Mouse (Mus musculus) heart, postnatal 25 days (tissue): ENCODE data around the gene Ms4a7. TPM values are rescaled to one million over a fixed set of nuclear protein-coding genes. Genes with fewer than 3 reads are reported as not detected.
"Not testable (repeated sequence)": the region's sequence is repeated elsewhere in the genome, so short reads cannot be mapped to it uniquely, and the experiment has no call there.

ENCODE experiments used
- DNase-seq: peaks from one replicate; pipeline ENCODE4 v3.0.0; 2022; ENCODE audit warnings: low spot score
- intact Hi-C: fragments of 180-260 bp; cut with DNase I; formaldehyde crosslinking; loops from one replicate; pipeline ENCODE4 v1.15.1; 2025
- total RNA-seq, 2 experiments: library from RNA; stranded (reverse); gene quantifications; 2 replicates each; pipeline ENCODE4 v1.2.3; 2021

Ms4a7 gene
- 1 to 10 TPM in 1 of 2 experiments, under 1 TPM in 1; 0.73 to 2.2 TPM for total RNA-seq

- DNase-seq = no peak
Observed at GRCm38 (mm10) chr19:11335932-11336331, at the start of gene Ms4a7. Gene Ms4a7 (minus strand): TSS chr19:11336146.

DNA sequence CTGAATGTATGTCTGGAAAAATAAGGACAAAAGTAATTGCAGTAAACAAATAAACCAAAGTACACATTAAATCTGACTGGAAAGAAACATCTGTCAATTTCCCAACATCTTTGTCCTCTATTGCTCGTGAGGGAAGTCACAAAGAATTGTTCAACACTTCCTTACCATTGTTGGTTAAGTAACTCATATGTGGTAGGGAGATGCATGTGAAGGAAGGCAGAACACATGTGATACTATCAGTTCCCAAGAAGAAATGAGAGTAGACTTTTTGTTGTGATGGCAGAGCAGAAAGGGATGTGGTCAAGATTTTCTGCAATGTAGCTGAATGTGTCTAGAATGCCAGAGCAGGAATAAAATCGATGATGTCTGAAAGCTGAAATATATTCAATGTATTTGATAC, 40.5 kb upstream of the Ms4a7 start:
- intact Hi-C loops = no loop called here
- no peak for DNase-seq

More at GRCm38 (mm10) chr19:11335932-11336331, at the start of gene Ms4a7:
- intact Hi-C loops = no loop called here

DNA sequence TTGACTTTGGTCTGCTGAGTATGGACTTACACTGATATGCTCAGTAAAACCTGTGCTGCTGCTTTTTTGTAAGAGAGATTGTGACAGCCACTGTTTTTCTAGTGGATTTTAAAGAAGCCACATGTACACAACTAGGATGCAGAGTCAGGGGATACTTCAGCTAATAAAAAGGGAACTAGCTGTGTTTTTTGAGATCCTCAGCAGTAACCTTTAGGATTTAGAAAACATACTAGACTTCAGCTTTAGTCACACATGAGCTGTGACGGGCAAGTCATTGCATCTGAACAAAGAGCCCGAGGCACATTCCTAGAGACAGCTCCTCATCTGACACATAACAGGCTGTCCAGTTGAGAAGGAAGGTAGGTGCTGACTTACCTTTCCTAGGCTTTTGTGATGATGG, 39.3 kb upstream of the Ms4a7 start, which contains the start of gene Ms4a4a:
Gene Ms4a4a (plus strand): TSS at position 251 of the 400 bp plus-strand sequence.
- intact Hi-C loops = no loop called here
- no peak for DNase-seq

DNA sequence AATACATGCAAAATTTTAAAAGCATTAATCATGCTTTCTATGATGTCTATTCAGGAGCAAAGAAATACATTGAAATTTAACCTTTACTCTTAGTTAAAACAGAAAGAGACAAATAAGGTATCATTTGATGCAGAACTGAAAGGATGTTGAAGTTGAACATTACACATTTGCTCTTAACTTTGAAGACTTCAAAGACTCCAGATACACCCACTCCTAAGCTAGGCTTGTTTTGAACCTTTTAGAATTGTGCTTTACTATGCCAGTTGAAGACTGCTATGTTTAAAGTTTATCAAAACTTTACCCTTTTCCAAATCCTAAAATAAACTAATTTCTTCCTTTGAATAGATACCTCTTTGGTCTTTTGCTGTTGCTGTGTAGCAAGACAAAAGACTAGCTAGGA, 35.2 kb upstream of the Ms4a7 start:
- DNase-seq = no peak
- intact Hi-C loops = no loop called here

DNA sequence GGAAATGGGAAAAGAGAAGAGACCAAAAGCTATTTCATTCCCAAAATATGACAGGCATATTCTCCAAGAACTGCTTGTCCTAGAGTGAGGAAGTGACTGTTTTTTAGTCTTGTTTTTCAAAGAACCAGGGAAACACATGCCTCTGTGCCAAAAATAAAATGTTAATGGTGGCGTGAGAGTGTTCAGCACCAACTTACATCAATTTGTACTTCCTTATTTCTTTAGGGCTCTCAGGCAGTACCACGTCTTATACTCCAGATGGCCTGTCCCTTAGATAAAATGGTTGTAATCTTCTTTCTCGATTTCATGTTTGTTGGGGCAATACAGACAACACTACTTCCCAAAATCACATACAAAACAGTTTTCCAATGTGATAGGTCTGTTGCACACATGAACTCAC, 32.4 kb upstream of the Ms4a7 start:
- DNase-seq = no peak
- intact Hi-C loops = no loop called here

DNA sequence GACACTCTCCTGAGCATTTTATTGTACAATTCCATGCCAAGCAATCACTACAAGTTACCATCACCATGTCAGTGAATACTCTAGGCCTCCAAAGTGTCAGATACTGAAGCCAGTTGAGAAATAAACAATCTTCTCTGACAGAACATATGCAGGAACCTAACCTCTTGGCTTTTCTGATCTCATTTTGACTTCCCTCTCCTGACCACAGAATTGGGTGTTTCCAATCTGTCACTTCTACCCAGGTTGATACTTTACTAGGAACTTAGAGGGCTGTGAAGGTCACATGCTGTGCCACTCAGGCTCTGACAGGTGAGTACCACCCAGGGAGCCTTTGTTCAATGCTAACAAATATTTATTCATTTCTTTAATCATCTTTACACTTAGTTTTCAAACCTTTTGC, 26.1 kb upstream of the Ms4a7 start:
- DNase-seq = no peak
- intact Hi-C loops = loop anchor here (5.0 kb wide), 1 partner anchor 240 kb away; the partner anchor contains the start of gene Ms4a6d

- no peak for DNase-seq
- intact Hi-C loops = loop anchor here (5.0 kb wide), 1 partner anchor 242 kb away; the partner anchor contains the start of gene Ms4a6d
Observed at GRCm38 (mm10) chr19:11360106-11360505, 24.2 kb upstream of the Ms4a7 start.

GRCm38 (mm10) chr19:11355730-11356129, 19.8 kb upstream of the Ms4a7 start:
- DNase-seq = no peak
- intact Hi-C loops = no loop called here

GRCm38 (mm10) chr19:11351878-11352277, 15.9 kb upstream of the Ms4a7 start:
- no peak for DNase-seq
- intact Hi-C loops = no loop called here

- intact Hi-C loops = no loop called here
- DNase-seq = no peak
Observed at GRCm38 (mm10) chr19:11349698-11350481, 13.9 kb upstream of the Ms4a7 start.

DNA sequence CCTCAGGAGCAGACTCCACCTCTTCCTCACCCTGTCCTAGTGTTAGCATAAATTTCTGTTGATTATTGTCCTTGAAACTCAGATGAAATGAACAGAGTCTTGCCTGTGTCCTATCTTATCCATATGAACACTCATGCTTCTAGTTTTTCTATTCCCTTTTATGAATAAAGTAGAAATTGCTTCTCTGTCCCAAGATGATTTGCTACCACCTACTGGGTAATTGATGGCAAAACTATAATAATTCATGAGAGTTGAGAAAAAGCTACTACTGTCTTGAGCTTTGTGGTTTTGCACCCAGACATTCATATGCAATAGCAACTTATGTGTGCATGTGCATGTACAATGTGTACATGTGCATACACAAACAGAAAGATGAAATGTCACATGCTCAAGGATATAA, 8.0 kb upstream of the Ms4a7 start:
- no peak for DNase-seq
- intact Hi-C loops = no loop called here

- intact Hi-C loops = no loop called here
- no peak for DNase-seq
Observed at GRCm38 (mm10) chr19:11343147-11343546, 7.2 kb upstream of the Ms4a7 start.

DNA sequence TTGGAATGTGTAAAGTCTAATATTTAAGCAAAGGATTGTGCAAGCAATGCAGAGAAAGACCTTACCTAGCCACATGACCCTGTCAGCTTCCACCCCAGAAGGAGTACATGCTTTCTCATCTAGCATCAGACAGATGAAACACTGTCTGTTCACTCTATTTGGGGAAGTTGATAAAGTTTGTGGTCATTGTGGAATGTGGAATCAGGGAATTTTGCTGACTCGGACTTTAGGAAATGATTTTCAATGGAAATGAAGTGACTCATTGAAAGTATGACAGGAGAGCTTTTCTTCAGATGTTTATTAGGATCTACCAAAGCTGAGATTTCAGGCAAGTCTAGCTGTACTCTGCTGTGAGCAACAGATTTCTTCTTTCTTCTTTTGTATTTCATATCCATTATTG, 14.8 kb downstream of the Ms4a7 start:
- DNase-seq = no peak
- intact Hi-C loops = no loop called here

DNA sequence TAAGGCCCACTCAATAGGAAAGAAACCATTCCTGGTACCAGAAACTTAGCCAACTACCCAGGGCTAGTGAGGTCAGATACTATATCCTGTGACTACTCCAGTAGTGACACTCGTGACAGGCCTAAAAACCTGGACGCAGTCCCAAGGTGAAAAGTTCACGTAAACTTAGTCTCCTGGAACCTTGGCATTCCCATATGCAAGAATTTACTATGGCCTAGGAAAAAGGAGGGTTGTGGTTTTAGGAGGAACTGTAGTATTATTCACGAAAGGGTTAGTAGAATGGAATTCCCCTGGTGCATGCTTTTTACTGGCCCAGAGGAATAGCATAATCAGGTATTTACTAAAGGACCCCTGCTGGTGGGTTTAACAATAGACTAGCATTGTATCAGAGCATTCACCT, 19.2 kb downstream of the Ms4a7 start:
- no peak for DNase-seq
- intact Hi-C loops = no loop called here

- DNase-seq = no peak
- intact Hi-C loops = no loop called here
Observed at GRCm38 (mm10) chr19:11314354-11314753, 21.6 kb downstream of the Ms4a7 start, which contains the start of gene Ms4a14. Gene Ms4a14 (minus strand): TSS chr19:11314454.

- intact Hi-C loops = no loop called here
- no peak for DNase-seq
Observed at GRCm38 (mm10) chr19:11308888-11309287, 27.1 kb downstream of the Ms4a7 start.

DNA sequence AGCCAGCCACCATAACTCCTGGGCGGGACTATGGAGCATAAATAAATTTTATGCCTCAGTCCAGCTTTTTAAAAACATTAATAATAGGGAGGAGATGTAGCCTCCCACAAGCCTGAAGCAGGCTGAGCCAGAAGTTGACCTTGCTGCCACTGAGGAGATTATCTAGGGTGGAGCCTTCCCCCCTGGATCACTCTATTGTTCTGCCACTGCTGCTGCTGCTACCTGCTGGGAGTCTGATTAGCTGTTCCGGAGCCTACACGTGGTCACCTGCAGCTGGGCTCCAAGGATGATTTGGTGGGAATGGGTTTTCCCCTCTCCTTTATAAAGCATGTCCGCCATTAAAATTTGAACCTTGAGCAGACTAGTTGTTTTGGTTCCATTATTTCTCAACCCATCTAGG, 36.4 kb downstream of the Ms4a7 start:
- intact Hi-C loops, DNase-seq: not testable (repeated sequence)

GRCm38 (mm10) chr19:11298939-11299338, 37.0 kb downstream of the Ms4a7 start:
- intact Hi-C loops = no loop called here
- DNase-seq = no peak

- intact Hi-C loops, DNase-seq: not testable (repeated sequence)
Observed at GRCm38 (mm10) chr19:11293616-11294015, 42.3 kb downstream of the Ms4a7 start.

- intact Hi-C loops = no loop called here
Observed at GRCm38 (mm10) chr19:11292990-11293389, 43.0 kb downstream of the Ms4a7 start.

GRCm38 (mm10) chr19:11283773-11284172, 52.2 kb downstream of the Ms4a7 start, which contains the start of gene Ms4a5:
Gene Ms4a5 (minus strand): TSS chr19:11283873.
- intact Hi-C loops = no loop called here
- DNase-seq = no peak

More at GRCm38 (mm10) chr19:11292990-11293389, 43.0 kb downstream of the Ms4a7 start:
- DNase-seq = no peak
